Mouse (Mus musculus) liver, embryonic 16.5 days (tissue): ENCODE data around the gene Pbx1. TPM values are rescaled to one million over a fixed set of nuclear protein-coding genes. Genes with fewer than 3 reads are reported as not detected.

Experiments
- ATAC-seq: fragments of 200-750 bp; cut with Nextera tagmentation; 2 replicates; pipeline ENCODE4 v1.8.0; 2017; ENCODE audit warnings: low read depth, mild to moderate bottlenecking, moderate number of reproducible peaks, moderate library complexity
- H3K27ac ChIP-seq: fragments of 300-500 bp; sonication (generic); 2 replicates; pipeline ENCODE4 v1.5.1; 2014; ENCODE audit warnings: mild to moderate bottlenecking, low read length
- H3K27me3 ChIP-seq: fragments of 300-500 bp; sonication (generic); 2 replicates; pipeline ENCODE4 v1.6.1; 2014; ENCODE audit warnings: low read depth, low read length, mixed read lengths; ENCODE audit not compliant: control insufficient read depth, insufficient read depth
- H3K36me3 ChIP-seq: fragments of 300-500 bp; sonication (generic); 2 replicates; pipeline ENCODE4 v1.6.1; 2014; ENCODE audit warnings: mild to moderate bottlenecking; ENCODE audit not compliant: control insufficient read depth, insufficient read depth
- H3K4me1 ChIP-seq: fragments of 300-500 bp; sonication (generic); 2 replicates; pipeline ENCODE4 v1.6.1; 2014; ENCODE audit warnings: low read depth, low read length, mixed read lengths; ENCODE audit not compliant: control insufficient read depth
- H3K4me2 ChIP-seq: fragments of 300-500 bp; sonication (generic); 2 replicates; pipeline ENCODE4 v1.6.1; 2014; ENCODE audit warnings: low read depth, low read length, mixed read lengths
- H3K4me3 ChIP-seq: fragments of 300-500 bp; sonication (generic); 2 replicates; pipeline ENCODE4 v1.5.1; 2014; ENCODE audit warnings: low read depth, mild to moderate bottlenecking, low read length
- H3K9ac ChIP-seq: fragments of 300-500 bp; sonication (generic); 2 replicates; pipeline ENCODE4 v1.6.1; 2014; ENCODE audit warnings: low read depth, low read length
- H3K9me3 ChIP-seq: fragments of 300-500 bp; sonication (generic); replicated peaks from 2 replicates; pipeline ENCODE4 v1.6.1; 2016; ENCODE audit warnings: low read length; ENCODE audit not compliant: control insufficient read depth
- WGBS: fragments of 180-500 bp; shearing (Covaris S2); extraction: QIAGEN DNeasy Blood & Tissue Kit; methylation state at CpG from one replicate; pipeline ENCODE4 v1.1.7; 2014; ENCODE audit not compliant: insufficient replicate concordance; 5-methylcytosine and 5-hydroxymethylcytosine counted together
- polyA plus RNA-seq: library from polyadenylated mRNA; unstranded; fragments of >200 nt; fragmentation: Nextera tagmentation; extraction: Ambion mirVana; gene quantifications from 2 replicates; pipeline ENCODE4 v1.2.1, GENCODE M21; 2015

Pbx1 gene
- polyA plus RNA-seq, 1 experiment from 2014 or later: 2.1 TPM

DNA sequence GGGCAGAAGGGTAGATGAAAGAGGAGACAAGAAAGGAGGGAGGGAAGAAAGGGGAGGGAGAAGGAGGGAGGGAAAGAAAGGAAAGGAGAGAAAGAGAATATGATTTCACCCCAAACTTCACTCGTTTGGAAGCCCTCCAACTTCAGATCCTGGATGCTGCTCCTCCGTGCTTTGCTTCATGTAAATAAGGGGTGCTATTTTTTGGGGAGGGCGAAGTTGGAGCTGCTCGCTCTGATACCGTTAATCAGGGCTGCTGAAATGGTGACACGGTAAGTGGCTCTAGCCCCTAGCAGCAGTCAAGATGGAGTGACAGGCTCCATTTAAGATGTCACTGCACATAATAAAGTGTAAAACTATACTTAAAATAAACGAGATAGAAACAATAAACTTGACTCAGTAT, 190.8 kb downstream of the Pbx1 start:
- H3K36me3 ChIP-seq: no peaks in the 10 kb centered on the region
- 47% methylated on average over 7 of the region's 7 CpGs for WGBS
- no peak overlapping the region for H3K4me3 ChIP-seq
- H3K27ac ChIP-seq: no peak overlapping the region
- H3K9me3 ChIP-seq: no peaks in the 10 kb centered on the region
- no peaks in the 10 kb centered on the region for H3K27me3 ChIP-seq
- H3K4me2 ChIP-seq: no peak overlapping the region
- no peak overlapping the region for H3K9ac ChIP-seq
- H3K4me1 ChIP-seq: no peaks in the 10 kb centered on the region
- ATAC-seq: no peak

DNA sequence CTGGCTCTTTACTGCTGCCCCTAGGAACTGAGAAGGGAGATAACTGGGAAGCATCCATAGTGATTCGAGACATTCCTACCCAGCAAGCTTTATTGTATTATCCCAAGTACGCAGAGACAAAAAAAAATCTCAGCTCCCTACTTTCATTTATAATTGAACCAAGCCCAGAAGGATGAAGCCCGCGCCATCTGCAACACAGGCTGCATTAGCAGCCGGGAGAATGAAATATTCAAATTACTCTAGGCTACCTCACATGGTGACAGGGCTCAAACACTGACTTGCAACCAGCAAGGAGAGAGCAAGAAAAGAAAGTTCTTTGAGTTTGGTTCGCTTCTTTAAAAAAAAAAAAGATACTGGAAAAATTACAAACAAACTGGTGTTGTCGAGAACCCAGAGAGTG, 191.2 kb downstream of the Pbx1 start:
- Histone ChIP-seq H3K9me3 (no peaks in the 10 kb centered on the region), H3K9ac (no peak overlapping the region), H3K27ac (no peak overlapping the region), H3K36me3 (no peaks in the 10 kb centered on the region), H3K27me3 (no peaks in the 10 kb centered on the region), H3K4me3 (no peak overlapping the region), H3K4me1 (no peaks in the 10 kb centered on the region), H3K4me2 (no peak overlapping the region)
- no peak for ATAC-seq
- 65% methylated on average over 7 of the region's 7 CpGs for WGBS

- H3K9me3 ChIP-seq: no peaks in the 10 kb centered on the region
- ATAC-seq: no peak
- H3K4me2 ChIP-seq: no peak overlapping the region
- H3K36me3 ChIP-seq: no peaks in the 10 kb centered on the region
- no peaks in the 10 kb centered on the region for H3K27me3 ChIP-seq
- no peak overlapping the region for H3K27ac ChIP-seq
- 76% methylated on average over 5 of the region's 5 CpGs for WGBS
- H3K4me3 ChIP-seq: no peak overlapping the region
- no peak overlapping the region for H3K9ac ChIP-seq
- no peaks in the 10 kb centered on the region for H3K4me1 ChIP-seq
Measured at GRCm38 (mm10) chr1:168240386-168240785, 191.7 kb downstream of the Pbx1 start.

- Histone ChIP-seq H3K27ac (no peak overlapping the region), H3K27me3 (no peaks in the 10 kb centered on the region), H3K4me1 (no peaks in the 10 kb centered on the region), H3K9me3 (no peaks in the 10 kb centered on the region), H3K4me2 (no peak overlapping the region), H3K9ac (no peak overlapping the region), H3K4me3 (no peak overlapping the region), H3K36me3 (no peaks in the 10 kb centered on the region)
- 53% methylated on average over 5 of the region's 5 CpGs for WGBS
- no peak for ATAC-seq
Measured at GRCm38 (mm10) chr1:168236101-168236500, 196.0 kb downstream of the Pbx1 start.

DNA sequence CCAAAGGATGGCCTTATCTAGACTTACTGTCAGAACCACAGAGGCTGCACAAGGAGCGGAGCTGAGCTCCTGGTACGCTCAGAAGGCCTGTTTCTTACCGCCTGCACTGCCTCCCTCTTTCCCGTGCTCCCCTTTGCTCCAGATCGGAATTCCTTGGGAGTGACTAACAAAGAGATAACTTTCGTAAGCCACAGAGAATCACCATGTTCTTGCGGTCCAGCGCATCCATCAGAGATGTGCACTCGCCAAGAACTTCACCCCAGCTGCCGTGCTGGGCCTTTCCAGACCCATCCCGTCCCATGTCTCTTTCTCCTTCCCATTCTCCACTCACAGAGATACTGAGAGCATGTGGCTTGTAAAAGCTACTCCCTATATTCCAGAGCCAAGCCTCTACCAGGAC, 197.7 kb downstream of the Pbx1 start:
- no peaks in the 10 kb centered on the region for H3K36me3 ChIP-seq
- no peak overlapping the region for H3K4me2 ChIP-seq
- WGBS: 72% methylated on average over 11 of the region's 11 CpGs
- no peak overlapping the region for H3K4me3 ChIP-seq
- H3K4me1 ChIP-seq: no peaks in the 10 kb centered on the region
- H3K27me3 ChIP-seq: no peaks in the 10 kb centered on the region
- no peak overlapping the region for H3K27ac ChIP-seq
- H3K9me3 ChIP-seq: no peaks in the 10 kb centered on the region
- ATAC-seq: no peak
- no peak overlapping the region for H3K9ac ChIP-seq

- Histone ChIP-seq H3K4me2 (no peak overlapping the region), H3K27me3 (no peaks in the 10 kb centered on the region), H3K36me3 (no peaks in the 10 kb centered on the region), H3K9ac (no peak overlapping the region), H3K4me1 (no peaks in the 10 kb centered on the region), H3K27ac (no peak overlapping the region), H3K9me3 (no peaks in the 10 kb centered on the region), H3K4me3 (no peak overlapping the region)
- WGBS: 61% methylated on average over 1 of the region's 1 CpGs
- ATAC-seq: no peak
Measured at GRCm38 (mm10) chr1:168233182-168233581, 198.9 kb downstream of the Pbx1 start.

DNA sequence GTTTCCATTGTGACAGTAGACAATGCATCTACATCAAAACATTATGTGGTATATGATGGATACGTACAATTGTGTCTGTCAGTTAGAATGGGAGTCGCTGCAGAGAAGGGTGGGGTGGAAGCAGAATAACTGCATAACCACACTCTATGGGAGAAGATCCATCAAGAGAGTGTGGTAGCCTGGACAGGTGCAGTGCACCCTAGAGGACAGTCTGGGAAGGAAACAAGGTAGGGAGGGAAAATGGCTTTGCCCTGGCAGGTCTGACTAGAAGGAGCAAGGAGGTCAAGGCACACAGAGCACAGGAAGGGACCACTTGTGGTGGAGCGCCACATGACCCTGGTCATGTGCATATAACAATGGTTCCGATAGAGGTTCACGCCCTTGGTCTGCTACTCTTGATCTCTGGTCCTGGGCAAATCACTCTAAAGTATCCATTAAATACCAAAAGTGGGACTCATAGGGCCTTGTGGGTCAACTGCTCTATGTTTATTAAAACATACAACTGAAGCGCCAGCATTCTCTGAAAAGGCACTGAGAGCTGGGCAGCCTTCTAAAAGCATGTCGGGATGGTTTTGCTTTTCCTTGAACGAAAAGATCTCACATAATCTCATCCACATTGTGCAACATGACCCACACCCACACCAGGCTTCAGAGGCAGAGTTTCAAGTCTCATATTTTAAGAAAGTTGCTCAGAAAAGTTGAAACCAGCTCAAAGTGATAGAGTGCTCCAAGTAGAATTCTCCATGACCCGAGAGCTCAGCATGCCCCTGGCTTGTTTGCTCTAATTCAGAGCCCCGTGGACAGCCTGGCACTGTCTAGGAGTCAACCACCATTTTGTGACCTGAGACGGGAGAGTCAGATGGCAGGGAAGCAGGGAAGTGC, 200.3 kb downstream of the Pbx1 start:
- Histone ChIP-seq H3K4me1 (no peaks in the 10 kb centered on the region), H3K27me3 (no peaks in the 10 kb centered on the region), H3K4me2 (no peak overlapping the region), H3K27ac (no peak overlapping the region), H3K9ac (no peak overlapping the region), H3K4me3 (no peak overlapping the region), H3K36me3 (no peaks in the 10 kb centered on the region), H3K9me3 (no peaks in the 10 kb centered on the region)
- 80% methylated on average over 11 of the region's 11 CpGs for WGBS
- ATAC-seq: peak; percentile 28; the same call in 1 of the 2 replicates

DNA sequence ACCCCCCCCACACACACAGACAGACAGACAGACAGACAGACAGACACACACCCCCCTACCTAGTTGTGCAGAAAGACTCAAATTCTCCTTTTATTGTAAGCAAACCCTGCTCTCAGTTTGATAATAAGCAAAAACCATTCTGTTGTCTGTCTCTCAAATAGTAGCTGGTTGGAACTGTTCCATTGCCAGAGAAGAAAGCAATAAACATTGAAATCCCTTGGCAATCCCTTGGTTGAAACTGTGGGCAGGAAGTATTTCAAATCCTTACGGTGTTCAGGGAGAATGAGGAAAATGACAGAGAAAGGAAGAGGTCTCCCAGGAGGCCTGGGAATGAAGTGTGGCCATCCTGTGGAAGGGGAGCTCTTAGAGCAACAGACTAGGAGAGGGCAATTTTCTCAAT, 201.2 kb downstream of the Pbx1 start:
- no peak overlapping the region for H3K4me3 ChIP-seq
- H3K4me1 ChIP-seq: no peaks in the 10 kb centered on the region; the same call in 1 of the 2 replicates
- ATAC-seq: no peak
- no peak overlapping the region for H3K27ac ChIP-seq
- no peak overlapping the region for H3K4me2 ChIP-seq
- no peaks in the 10 kb centered on the region for H3K9me3 ChIP-seq
- H3K36me3 ChIP-seq: no peaks in the 10 kb centered on the region
- no peaks in the 10 kb centered on the region for H3K27me3 ChIP-seq
- WGBS: 89% methylated on average over 1 of the region's 1 CpGs
- no peak overlapping the region for H3K9ac ChIP-seq

GRCm38 (mm10) chr1:168230134-168230533, 201.9 kb downstream of the Pbx1 start:
- no peaks in the 10 kb centered on the region for H3K36me3 ChIP-seq
- no peaks in the 10 kb centered on the region; the same call in 1 of the 2 replicates for H3K4me1 ChIP-seq
- no peak overlapping the region for H3K4me3 ChIP-seq
- no peak overlapping the region for H3K27ac ChIP-seq
- ATAC-seq: no peak
- 57% methylated on average over 4 of the region's 4 CpGs for WGBS
- H3K9me3 ChIP-seq: no peaks in the 10 kb centered on the region
- no peak overlapping the region for H3K4me2 ChIP-seq
- no peaks in the 10 kb centered on the region for H3K27me3 ChIP-seq
- no peak overlapping the region for H3K9ac ChIP-seq
